Mouse (Mus musculus) midbrain, postnatal 0 days (tissue): ENCODE results near the gene Enpp7. TPM values are rescaled to one million over a fixed set of nuclear protein-coding genes. Genes with fewer than 3 reads are reported as not detected.

ENCODE experiments used
- ATAC-seq: fragments of 200-750 bp; cut with Nextera tagmentation; 2 replicates; pipeline ENCODE4 v1.8.0; 2017; ENCODE audit warnings: moderate number of reproducible peaks, mild to moderate bottlenecking, moderate TSS enrichment, moderate library complexity; ENCODE audit not compliant: low FRiP score
- DNase-seq: peaks from one replicate; pipeline ENCODE4 v3.0.0-alpha.2; 2015; ENCODE audit warnings: low spot score
- H3K27ac ChIP-seq: fragments of 300-500 bp; sonication (generic); 2 replicates; pipeline ENCODE4 v1.5.1; 2014; ENCODE audit warnings: low read depth, mild to moderate bottlenecking, low read length, mixed read lengths
- H3K27me3 ChIP-seq: fragments of 300-500 bp; sonication (generic); 2 replicates; pipeline ENCODE4 v1.6.1; 2014; ENCODE audit warnings: low read length, control low read depth, mixed read lengths; ENCODE audit not compliant: insufficient read depth
- H3K36me3 ChIP-seq: fragments of 300-500 bp; sonication (generic); 2 replicates; pipeline ENCODE4 v1.6.1; 2014; ENCODE audit warnings: low read length, control low read depth, mixed read lengths; ENCODE audit not compliant: insufficient read depth
- H3K4me1 ChIP-seq: fragments of 300-500 bp; sonication (generic); 2 replicates; pipeline ENCODE4 v1.6.1; 2014; ENCODE audit warnings: mild to moderate bottlenecking, control low read depth, antibody characterized with exemption, low read length, mixed read lengths; ENCODE audit not compliant: insufficient read depth
- H3K4me2 ChIP-seq: fragments of 300-500 bp; sonication (generic); 2 replicates; pipeline ENCODE4 v1.6.1; 2014; ENCODE audit warnings: low read depth, mild to moderate bottlenecking, low read length, mixed read lengths; ENCODE audit not compliant: poor library complexity, severe bottlenecking
- H3K4me3 ChIP-seq: fragments of 300-500 bp; sonication (generic); 2 replicates; pipeline ENCODE4 v1.5.1; 2014; ENCODE audit warnings: low read depth, mild to moderate bottlenecking, low read length, moderate library complexity
- H3K9ac ChIP-seq: fragments of 300-500 bp; sonication (generic); replicated peaks from 2 replicates; pipeline ENCODE4 v1.6.1; 2014; ENCODE audit warnings: mild to moderate bottlenecking, low read length, moderate library complexity, mixed read lengths; ENCODE audit not compliant: poor library complexity, severe bottlenecking
- H3K9me3 ChIP-seq: fragments of 300-500 bp; sonication (generic); 2 replicates; pipeline ENCODE4 v1.6.1; 2016; ENCODE audit warnings: low read length, control low read depth
- CTCF ChIP-seq: IDR thresholded peaks from 2 replicates; pipeline ENCODE4 v1.5.1; 2016; ENCODE audit warnings: antibody characterized with exemption, mild to moderate bottlenecking
- whole genome bisulfite sequencing: fragments of 180-500 bp; shearing (Covaris S2); extraction: QIAGEN DNeasy Blood & Tissue Kit; methylation state at CpG from one replicate; pipeline ENCODE4 v1.1.7; 2014; 5-methylcytosine and 5-hydroxymethylcytosine counted together
- polyA plus RNA-seq: library from polyadenylated mRNA; unstranded; fragments of >200 nt; fragmentation: Nextera tagmentation; extraction: Ambion mirVana; gene quantifications from 2 replicates; pipeline ENCODE4 v1.2.1, GENCODE M21; 2015
- total RNA-seq: library from RNA; depleted of rRNA; stranded (reverse); fragments of >200 nt; gene quantifications from 2 replicates; pipeline ENCODE4 v1.2.3, GENCODE M21; 2014

Enpp7 gene
- total and polyA plus RNA-seq, 2 experiments from 2014 or later = not detected

- peak overlapping the region; percentile 41 for H3K4me2 ChIP-seq
- H3K4me3 ChIP-seq = peak overlapping the region; percentile 5; the same call in 1 of the 2 replicates
- TF ChIP-seq CTCF = peak; percentile 94
- no peak overlapping the region for H3K9ac ChIP-seq
- no peaks in the 10 kb centered on the region for H3K27me3 ChIP-seq
- ATAC-seq (peak; percentile 78), DNase-seq (peak; percentile 95)
- H3K9me3 ChIP-seq = no peaks in the 10 kb centered on the region
- peak overlapping the region; percentile 49 for H3K27ac ChIP-seq
- WGBS = 2% methylated on average over 30 of the region's 30 CpGs
- H3K4me1 ChIP-seq = peaks cover 4% of the 10 kb centered on the region; the same call in 1 of the 2 replicates
- H3K36me3 ChIP-seq = no peaks in the 10 kb centered on the region
Measured at GRCm38 (mm10) chr11:118998540-118999265, 10.7 kb downstream of the Enpp7 start.

- H3K4me1 ChIP-seq = peaks cover 4% of the 10 kb centered on the region; the same call in 1 of the 2 replicates
- H3K27me3 ChIP-seq = no peaks in the 10 kb centered on the region
- H3K36me3 ChIP-seq = no peaks in the 10 kb centered on the region
- peak; percentile 10; the same call in 1 of the 2 replicates for TF ChIP-seq CTCF
- peak; percentile 82 for DNase-seq
- 2% methylated on average over 26 of the region's 26 CpGs for WGBS
- 0 out of 2 replicates have a peak overlapping the region, but pooled peaks have one; percentile 6 for H3K4me3 ChIP-seq
- H3K27ac ChIP-seq = peak overlapping the region; percentile 49
- ATAC-seq = peak; percentile 67
- peak overlapping the region; percentile 41 for H3K4me2 ChIP-seq
- H3K9me3 ChIP-seq = no peaks in the 10 kb centered on the region
- 0 out of 2 replicates have a peak overlapping the region, but pooled peaks have one; percentile 33 for H3K9ac ChIP-seq
Measured at GRCm38 (mm10) chr11:118999361-118999804, 11.4 kb downstream of the Enpp7 start.

- Histone ChIP-seq H3K27me3 (no peaks in the 10 kb centered on the region), H3K36me3 (no peaks in the 10 kb centered on the region), H3K4me3 (no peak overlapping the region), H3K4me2 (no peak overlapping the region), H3K27ac (no peak overlapping the region), H3K9me3 (no peaks in the 10 kb centered on the region), H3K9ac (no peak overlapping the region), H3K4me1 (peaks cover 4% of the 10 kb centered on the region; the same call in 1 of the 2 replicates)
- TF ChIP-seq CTCF = peak; percentile 49
- DNase-seq (no peak), ATAC-seq (no peak)
- 66% methylated on average over 2 of the region's 2 CpGs for WGBS
Measured at GRCm38 (mm10) chr11:119000877-119001276, 12.9 kb downstream of the Enpp7 start.

GRCm38 (mm10) chr11:119001493-119002128, 13.6 kb downstream of the Enpp7 start:
- no peak for TF ChIP-seq CTCF
- Histone ChIP-seq H3K27ac (no peak overlapping the region), H3K4me3 (no peak overlapping the region), H3K9me3 (no peaks in the 10 kb centered on the region), H3K9ac (no peak overlapping the region), H3K4me2 (no peak overlapping the region), H3K36me3 (no peaks in the 10 kb centered on the region), H3K27me3 (no peaks in the 10 kb centered on the region), H3K4me1 (peaks cover 4% of the 10 kb centered on the region; the same call in 1 of the 2 replicates)
- WGBS = 74% methylated on average over 4 of the region's 4 CpGs
- DNase-seq (no peak), ATAC-seq (no peak)

- Histone ChIP-seq H3K27ac (no peak overlapping the region), H3K9ac (no peak overlapping the region), H3K36me3 (no peaks in the 10 kb centered on the region), H3K4me2 (no peak overlapping the region), H3K9me3 (no peaks in the 10 kb centered on the region), H3K4me1 (no peaks in the 10 kb centered on the region), H3K27me3 (no peaks in the 10 kb centered on the region), H3K4me3 (no peak overlapping the region)
- 86% methylated on average over 10 of the region's 10 CpGs for WGBS
- DNase-seq (no peak), ATAC-seq (no peak)
- no peak for TF ChIP-seq CTCF
Measured at GRCm38 (mm10) chr11:119005547-119006275, 17.7 kb downstream of the Enpp7 start.
